Mouse (Mus musculus): ENCODE data around the gene Olfr994. TPM values are rescaled to one million over a fixed set of nuclear protein-coding genes. Genes with fewer than 3 reads are reported as not detected.

Gene Olfr994
- not detected in 2 replicates for polyA plus RNA-seq (2012; rRNA removed)

GRCm38 (mm10) chr2:85436351-85436750, at the start of gene Olfr994:
Olfr994 (minus strand) TSS chr2:85436451.
- Histone ChIP-seq H3K27ac (ENCODE audit: insufficient read depth, low read length) (no peak within 1 kb of the TSS), H3K4me1 (ENCODE audit: control insufficient read depth, insufficient read depth, low read length) (no peaks in the 10 kb centered on the region), H3K27me3 (ENCODE audit: control insufficient read depth, insufficient read depth, low read length) (no peaks in the 10 kb centered on the region), H3K4me3 (replicated peaks; ENCODE audit: insufficient read depth, low read depth, low read length) (no peak within 1 kb of the TSS)
- no peak for DNase-seq
- WGBS, result 93% methylated on average over 3 of the region's 3 CpGs
- no peak for TF ChIP-seq CTCF (IDR thresholded peaks at IDR 0.05; ENCODE audit: borderline replicate concordance, insufficient read depth, low read depth, low read length)
- no peak for TF ChIP-seq POLR2A (IDR thresholded peaks at IDR 0.05; ENCODE audit: borderline replicate concordance, insufficient read depth, low read length)

DNA sequence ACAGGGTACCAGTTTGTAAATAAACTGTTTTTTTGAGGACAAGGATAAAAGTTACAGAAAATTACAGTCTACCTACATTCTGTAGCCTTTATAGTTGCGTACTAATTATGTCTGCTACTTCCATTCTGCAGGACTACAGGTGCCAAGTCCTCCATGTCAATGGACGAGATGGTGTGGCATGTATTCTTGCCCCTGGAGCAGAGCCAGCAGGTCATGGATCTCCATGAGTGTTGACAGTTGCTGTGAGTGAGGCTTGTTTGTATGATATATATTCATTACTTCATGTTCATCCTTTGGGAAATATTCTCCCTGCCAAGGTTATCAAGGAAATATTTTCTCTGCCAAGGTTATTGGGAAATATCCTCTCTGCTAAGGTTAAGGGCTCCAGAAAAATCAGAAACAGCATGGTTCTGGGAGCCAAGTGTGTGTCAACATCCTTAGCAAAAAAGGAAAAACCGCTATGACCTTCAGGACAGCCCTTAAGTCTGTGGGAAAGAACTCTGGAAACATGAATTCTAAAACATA, 30.6 kb upstream of the Olfr994 start:
- no peak overlapping the region for H3K27ac ChIP-seq (ENCODE audit: insufficient read depth, low read length)
- WGBS, result 61% methylated on average over 3 of the region's 3 CpGs
- H3K4me1 ChIP-seq (ENCODE audit: control insufficient read depth, insufficient read depth, low read length), result no peaks in the 10 kb centered on the region
- TF ChIP-seq POLR2A (IDR thresholded peaks at IDR 0.05; ENCODE audit: borderline replicate concordance, insufficient read depth, low read length), result no peak
- no peak for TF ChIP-seq CTCF (IDR thresholded peaks at IDR 0.05; ENCODE audit: borderline replicate concordance, insufficient read depth, low read depth, low read length)
- DNase-seq, result no peak
- no peak overlapping the region for H3K4me3 ChIP-seq (replicated peaks; ENCODE audit: insufficient read depth, low read depth, low read length)
- no peaks in the 10 kb centered on the region for H3K27me3 ChIP-seq (ENCODE audit: control insufficient read depth, insufficient read depth, low read length)

GRCm38 (mm10) chr2:85443539-85443938, 7.3 kb upstream of the Olfr994 start, which contains the start of gene Olfr995:
Olfr995 (minus strand) TSS chr2:85443639.
- Histone ChIP-seq H3K27ac (ENCODE audit: insufficient read depth, low read length) (no peak within 1 kb of the TSS), H3K27me3 (ENCODE audit: control insufficient read depth, insufficient read depth, low read length) (no peaks in the 10 kb centered on the region), H3K4me3 (replicated peaks; ENCODE audit: insufficient read depth, low read depth, low read length) (no peak within 1 kb of the TSS), H3K4me1 (ENCODE audit: control insufficient read depth, insufficient read depth, low read length) (no peaks in the 10 kb centered on the region)
- TF ChIP-seq POLR2A (IDR thresholded peaks at IDR 0.05; ENCODE audit: borderline replicate concordance, insufficient read depth, low read length) (no peak), CTCF (IDR thresholded peaks at IDR 0.05; ENCODE audit: borderline replicate concordance, insufficient read depth, low read depth, low read length) (no peak)
- WGBS, result 27% methylated on average over 1 of the region's 1 CpGs
- DNase-seq, result no peak

- Histone ChIP-seq H3K4me3 (replicated peaks; ENCODE audit: insufficient read depth, low read depth, low read length) (no peak overlapping the region), H3K27ac (ENCODE audit: insufficient read depth, low read length) (no peak overlapping the region), H3K4me1 (ENCODE audit: control insufficient read depth, insufficient read depth, low read length) (no peaks in the 10 kb centered on the region), H3K27me3 (ENCODE audit: control insufficient read depth, insufficient read depth, low read length) (no peaks in the 10 kb centered on the region)
- TF ChIP-seq POLR2A (IDR thresholded peaks at IDR 0.05; ENCODE audit: borderline replicate concordance, insufficient read depth, low read length) (no peak), CTCF (IDR thresholded peaks at IDR 0.05; ENCODE audit: borderline replicate concordance, insufficient read depth, low read depth, low read length) (no peak)
- no peak for DNase-seq
Measured at GRCm38 (mm10) chr2:85442546-85442945, 6.3 kb upstream of the Olfr994 start.

GRCm38 (mm10) chr2:85425893-85426292, 10.4 kb downstream of the Olfr994 start:
- WGBS, result 92% methylated on average over 1 of the region's 1 CpGs
- no peak for DNase-seq

GRCm38 (mm10) chr2:85414777-85415176, 21.5 kb downstream of the Olfr994 start, which contains the start of gene Olfr993:
Olfr993 (minus strand) TSS chr2:85414877.
- no peak within 1 kb of the TSS for H3K4me3 ChIP-seq (replicated peaks; ENCODE audit: insufficient read depth, low read depth, low read length)
- no peaks in the 10 kb centered on the region for H3K27me3 ChIP-seq (ENCODE audit: control insufficient read depth, insufficient read depth, low read length)
- no peak for TF ChIP-seq POLR2A (IDR thresholded peaks at IDR 0.05; ENCODE audit: borderline replicate concordance, insufficient read depth, low read length)
- TF ChIP-seq CTCF (IDR thresholded peaks at IDR 0.05; ENCODE audit: borderline replicate concordance, insufficient read depth, low read depth, low read length), result no peak
- H3K27ac ChIP-seq (ENCODE audit: insufficient read depth, low read length), result no peak within 1 kb of the TSS
- no peak for DNase-seq
- H3K4me1 ChIP-seq (ENCODE audit: control insufficient read depth, insufficient read depth, low read length), result no peaks in the 10 kb centered on the region

More at GRCm38 (mm10) chr2:85425893-85426292, 10.4 kb downstream of the Olfr994 start:
- no peaks in the 10 kb centered on the region for H3K4me1 ChIP-seq (ENCODE audit: control insufficient read depth, insufficient read depth, low read length)
- no peaks in the 10 kb centered on the region for H3K27me3 ChIP-seq (ENCODE audit: control insufficient read depth, insufficient read depth, low read length)
- H3K27ac ChIP-seq (ENCODE audit: insufficient read depth, low read length), result no peak overlapping the region
- H3K4me3 ChIP-seq (replicated peaks; ENCODE audit: insufficient read depth, low read depth, low read length), result no peak overlapping the region
- TF ChIP-seq POLR2A (IDR thresholded peaks at IDR 0.05; ENCODE audit: borderline replicate concordance, insufficient read depth, low read length), result no peak
- no peak for TF ChIP-seq CTCF (IDR thresholded peaks at IDR 0.05; ENCODE audit: borderline replicate concordance, insufficient read depth, low read depth, low read length)

GRCm38 (mm10) chr2:85409369-85409768, 26.9 kb downstream of the Olfr994 start, which contains the start of gene Olfr992:
Olfr992 (minus strand) TSS chr2:85409469.
- DNase-seq, result no peak
- Histone ChIP-seq H3K27me3 (ENCODE audit: control insufficient read depth, insufficient read depth, low read length) (no peaks in the 10 kb centered on the region), H3K4me3 (replicated peaks; ENCODE audit: insufficient read depth, low read depth, low read length) (no peak within 1 kb of the TSS), H3K27ac (ENCODE audit: insufficient read depth, low read length) (no peak within 1 kb of the TSS), H3K4me1 (ENCODE audit: control insufficient read depth, insufficient read depth, low read length) (no peaks in the 10 kb centered on the region)
- no peak for TF ChIP-seq CTCF (IDR thresholded peaks at IDR 0.05; ENCODE audit: borderline replicate concordance, insufficient read depth, low read depth, low read length)
- no peak for TF ChIP-seq POLR2A (IDR thresholded peaks at IDR 0.05; ENCODE audit: borderline replicate concordance, insufficient read depth, low read length)
- 54% methylated on average over 2 of the region's 2 CpGs for WGBS

Other genes starting within 250 kb of the Olfr994 start
- gene Lrrc55, start 239.3 kb downstream of the Olfr994 start, polyA plus RNA-seq (2012; rRNA removed), result 7.3 and 8.3 TPM in 2 replicates
- gene Olfr987, start 97.1 kb downstream of the Olfr994 start, polyA plus RNA-seq (2012; rRNA removed), result not detected in 2 replicates
- not detected in 2 replicates for gene Olfr988, start 73.2 kb downstream of the Olfr994 start, polyA plus RNA-seq (2012; rRNA removed)
- not detected in 2 replicates for gene Olfr992, start 27.0 kb downstream of the Olfr994 start, polyA plus RNA-seq (2012; rRNA removed)
- not detected in 2 replicates for gene Olfr993, start 21.6 kb downstream of the Olfr994 start, polyA plus RNA-seq (2012; rRNA removed)
- gene Olfr995, start 7.2 kb upstream of the Olfr994 start, polyA plus RNA-seq (2012; rRNA removed), result not detected in 2 replicates
- 0.11 and 0.13 TPM in 2 replicates for gene 4833423E24Rik, start 82.6 kb upstream of the Olfr994 start, polyA plus RNA-seq (2012; rRNA removed)
- gene Olfr996, start 142.8 kb upstream of the Olfr994 start, polyA plus RNA-seq (2012; rRNA removed), result not detected in 2 replicates
- not detected in 2 replicates for gene Olfr998, start 152.5 kb upstream of the Olfr994 start, polyA plus RNA-seq (2012; rRNA removed)
- not detected in 2 replicates for gene Olfr1000, start 175.5 kb upstream of the Olfr994 start, polyA plus RNA-seq (2012; rRNA removed)
- not detected in 2 replicates for gene Olfr1002, start 214.3 kb upstream of the Olfr994 start, polyA plus RNA-seq (2012; rRNA removed)
- gene Olfr154, start 228.0 kb upstream of the Olfr994 start, polyA plus RNA-seq (2012; rRNA removed), result not detected in 2 replicates
- gene Olfr1006, start 242.3 kb upstream of the Olfr994 start, polyA plus RNA-seq (2012; rRNA removed), result not detected in 2 replicates

Measured in cerebellum, adult 2 months (tissue).